Mouse (Mus musculus) liver, embryonic 14.5 days (tissue): Measurements from ENCODE around the gene Tbc1d12.

Experiments used
- CTCF ChIP-seq: IDR thresholded peaks from 2 replicates; pipeline ENCODE4 v1.5.1; 2016; ENCODE audit warnings: antibody characterized with exemption, low read depth, control low read depth
- EP300 ChIP-seq: IDR thresholded peaks from 2 replicates; pipeline ENCODE4 v1.6.1; 2016; ENCODE audit warnings: antibody characterized with exemption, low read depth

GRCm38 (mm10) chr19:38844817-38845216, 8.4 kb downstream of the Tbc1d12 start:
- TF ChIP-seq CTCF (no peak), EP300 (no peak)
